In genomic region chr10:86132420-86132956, GRCm38 (mm10) we compare ENCODE assay signal across 21 mouse cellular contexts.
"Had no signal": no experiment of that assay in that cellular context is flagged by ENCODE, and none has a peak within 500 bp of the region (broad histone marks: within the 10 kb centered on the region; RNA-seq: fewer than 3 reads in every experiment).

No protein-coding gene starts in this region.

- H3K36me3 ChIP-seq: limb, embryonic 10.5 days; limb, embryonic 13.5 days; liver, embryonic 12.5 days; liver, embryonic 15.5 days; lung, embryonic 15.5 days; midbrain, embryonic 12.5 days; midbrain, embryonic 15.5 days; neural tube, embryonic 13.5 days; stomach, embryonic 15.5 days had no signal

- H3K4me1 ChIP-seq: liver, embryonic 12.5 days; liver, embryonic 15.5 days; midbrain, embryonic 12.5 days; midbrain, embryonic 15.5 days had no signal

- H3K27ac ChIP-seq: layer of hippocampus, adult 2 months; limb, embryonic 10.5 days; limb, embryonic 13.5 days; liver, embryonic 12.5 days; liver, embryonic 15.5 days; lung, embryonic 15.5 days; macrophage; midbrain, embryonic 12.5 days; midbrain, embryonic 15.5 days; neural tube, embryonic 13.5 days; stomach, embryonic 15.5 days had no signal

- H3K9me3 ChIP-seq: limb, embryonic 10.5 days; limb, embryonic 13.5 days; liver, embryonic 12.5 days; liver, embryonic 15.5 days; lung, embryonic 15.5 days; midbrain, embryonic 12.5 days; midbrain, embryonic 15.5 days; neural tube, embryonic 13.5 days; stomach, embryonic 15.5 days had no signal

- H3K27me3 ChIP-seq: limb, embryonic 13.5 days; liver, embryonic 12.5 days; liver, embryonic 15.5 days; lung, embryonic 15.5 days; midbrain, embryonic 12.5 days; midbrain, embryonic 15.5 days; neural tube, embryonic 13.5 days; stomach, embryonic 15.5 days had no signal

- DNase-seq: kidney, postnatal 25 days; layer of hippocampus, adult 9-11 months; liver; lung, adult 18-20 months; retina, postnatal 1 day; right cerebral cortex, postnatal 25 days; spleen, adult 18-20 months; thymus, adult 2 months; thymus, postnatal 14 days; thymus, postnatal 4 days had no signal

- H3K4me3 ChIP-seq: layer of hippocampus, adult 2 months; limb, embryonic 10.5 days; limb, embryonic 13.5 days; liver, embryonic 12.5 days; liver, embryonic 15.5 days; lung, embryonic 15.5 days; midbrain, embryonic 12.5 days; midbrain, embryonic 15.5 days; neural tube, embryonic 13.5 days; stomach, embryonic 15.5 days had no signal

- ATAC-seq: liver, embryonic 12.5 days; midbrain, embryonic 15.5 days had no signal

- H3K4me2 ChIP-seq: limb, embryonic 13.5 days; liver, embryonic 12.5 days; liver, embryonic 15.5 days; lung, embryonic 15.5 days; midbrain, embryonic 12.5 days; midbrain, embryonic 15.5 days; neural tube, embryonic 13.5 days; stomach, embryonic 15.5 days had no signal

- H3K9ac ChIP-seq: limb, embryonic 13.5 days; liver, embryonic 12.5 days; liver, embryonic 15.5 days; lung, embryonic 15.5 days; midbrain, embryonic 12.5 days; midbrain, embryonic 15.5 days; neural tube, embryonic 13.5 days; stomach, embryonic 15.5 days had no signal
